Mouse (Mus musculus): Measurements from ENCODE around the gene Mast4. TPM values are rescaled to one million over a fixed set of nuclear protein-coding genes. Genes with fewer than 3 reads are reported as not detected.

Mast4 gene
- polyA plus RNA-seq, 1 experiment, result 0.04 TPM

GRCm38 (mm10) chr13:103014631-103015030 lies 319.7 kb downstream of the Mast4 start:
- no peaks in the 10 kb centered on the region for H3K36me3 ChIP-seq (ENCODE audit: control insufficient read depth)
- no peaks in the 10 kb centered on the region for H3K4me1 ChIP-seq (ENCODE audit: control insufficient read depth)
- H3K27me3 ChIP-seq (ENCODE audit: control insufficient read depth), result no peaks in the 10 kb centered on the region
- no peak for TF ChIP-seq TAL1 (IDR thresholded peaks at IDR 0.05; ENCODE audit: low read length)
- no peak for TF ChIP-seq GATA1 (IDR thresholded peaks at IDR 0.05; ENCODE audit: low read length)
- H3K9me3 ChIP-seq (ENCODE audit: control insufficient read depth, low read length), result no peaks in the 10 kb centered on the region
- no peak overlapping the region for H3K4me3 ChIP-seq (replicated peaks)

DNA sequence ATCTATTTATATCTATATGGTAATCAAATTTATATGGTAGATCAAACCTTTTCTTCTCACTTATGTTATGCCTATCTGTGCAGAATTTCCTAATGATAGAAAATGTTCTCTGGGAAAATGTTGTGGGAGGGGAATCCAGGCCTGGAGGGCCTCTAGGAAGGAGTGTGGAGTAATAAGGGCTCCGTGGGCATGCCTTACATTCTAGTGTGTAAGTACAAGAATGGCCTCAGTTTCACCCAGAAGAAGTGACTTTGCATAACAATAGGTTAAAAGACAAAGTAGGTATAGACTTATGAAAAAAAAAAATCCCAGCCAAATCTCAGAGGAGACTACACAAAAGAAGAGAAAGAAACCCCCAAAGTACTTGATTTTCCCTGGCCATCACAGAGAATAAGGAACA lies 320.1 kb downstream of the Mast4 start:
- TF ChIP-seq TAL1 (IDR thresholded peaks at IDR 0.05; ENCODE audit: low read length) (no peak), GATA1 (IDR thresholded peaks at IDR 0.05; ENCODE audit: low read length) (no peak)
- no peak overlapping the region for H3K4me3 ChIP-seq (replicated peaks)
- H3K27me3 ChIP-seq (ENCODE audit: control insufficient read depth), result no peaks in the 10 kb centered on the region
- no peaks in the 10 kb centered on the region for H3K4me1 ChIP-seq (ENCODE audit: control insufficient read depth)
- H3K36me3 ChIP-seq (ENCODE audit: control insufficient read depth), result no peaks in the 10 kb centered on the region
- H3K9me3 ChIP-seq (ENCODE audit: control insufficient read depth, low read length), result no peaks in the 10 kb centered on the region

DNA sequence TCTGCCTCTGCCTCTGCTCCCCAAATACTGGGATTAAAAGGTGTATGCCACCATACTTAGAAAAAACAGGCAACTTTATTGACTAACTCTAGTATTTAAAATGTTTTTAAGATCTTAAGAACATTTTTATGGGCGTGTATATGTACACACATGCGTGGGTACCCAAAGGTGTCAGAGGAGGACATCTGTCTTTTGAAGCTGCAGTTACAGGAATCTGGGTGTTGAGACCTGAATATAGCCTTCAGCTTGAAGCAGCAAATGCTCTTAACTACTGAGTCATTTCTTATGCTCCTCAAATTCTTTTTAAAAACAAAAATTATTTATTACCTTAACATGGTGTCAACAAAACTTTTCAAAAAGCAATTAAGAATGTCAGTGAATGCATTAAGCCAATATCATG lies 329.1 kb downstream of the Mast4 start:
- H3K27me3 ChIP-seq (ENCODE audit: control insufficient read depth), result no peaks in the 10 kb centered on the region

DNA sequence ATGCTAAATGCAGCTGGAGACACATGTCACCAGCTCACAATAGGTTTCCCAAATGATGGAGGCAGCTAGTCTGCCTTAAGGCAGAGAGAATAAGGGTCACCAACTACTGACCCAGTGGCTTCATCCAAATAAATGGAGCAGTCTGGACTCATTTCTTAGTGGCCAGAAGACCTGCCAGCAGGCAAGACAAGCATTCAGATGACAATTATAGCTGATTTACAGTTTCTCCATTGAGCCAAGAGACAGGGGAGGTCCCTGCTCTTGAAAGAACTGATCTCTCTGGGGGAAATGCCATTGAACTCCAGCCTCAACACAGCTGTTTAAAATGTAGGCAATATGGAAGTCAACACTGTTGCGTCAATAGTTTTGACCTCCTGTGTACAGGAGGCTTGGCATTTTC lies 332.5 kb downstream of the Mast4 start:
- no peak for TF ChIP-seq GATA1 (IDR thresholded peaks at IDR 0.05; ENCODE audit: low read length)
- TF ChIP-seq TAL1 (IDR thresholded peaks at IDR 0.05; ENCODE audit: low read length), result no peak
- no peaks in the 10 kb centered on the region for H3K36me3 ChIP-seq (ENCODE audit: control insufficient read depth)
- no peaks in the 10 kb centered on the region for H3K4me1 ChIP-seq (ENCODE audit: control insufficient read depth)
- H3K27me3 ChIP-seq (ENCODE audit: control insufficient read depth), result no peaks in the 10 kb centered on the region
- no peak overlapping the region for H3K4me3 ChIP-seq (replicated peaks)
- no peaks in the 10 kb centered on the region for H3K9me3 ChIP-seq (ENCODE audit: control insufficient read depth, low read length)

More for the DNA sequence above, 329.1 kb downstream of the Mast4 start:
- Histone ChIP-seq H3K4me3 (replicated peaks) (no peak overlapping the region), H3K9me3 (ENCODE audit: control insufficient read depth, low read length) (no peaks in the 10 kb centered on the region), H3K4me1 (ENCODE audit: control insufficient read depth) (no peaks in the 10 kb centered on the region), H3K36me3 (ENCODE audit: control insufficient read depth) (no peaks in the 10 kb centered on the region)
- no peak for TF ChIP-seq GATA1 (IDR thresholded peaks at IDR 0.05; ENCODE audit: low read length)
- no peak for TF ChIP-seq TAL1 (IDR thresholded peaks at IDR 0.05; ENCODE audit: low read length)

DNA sequence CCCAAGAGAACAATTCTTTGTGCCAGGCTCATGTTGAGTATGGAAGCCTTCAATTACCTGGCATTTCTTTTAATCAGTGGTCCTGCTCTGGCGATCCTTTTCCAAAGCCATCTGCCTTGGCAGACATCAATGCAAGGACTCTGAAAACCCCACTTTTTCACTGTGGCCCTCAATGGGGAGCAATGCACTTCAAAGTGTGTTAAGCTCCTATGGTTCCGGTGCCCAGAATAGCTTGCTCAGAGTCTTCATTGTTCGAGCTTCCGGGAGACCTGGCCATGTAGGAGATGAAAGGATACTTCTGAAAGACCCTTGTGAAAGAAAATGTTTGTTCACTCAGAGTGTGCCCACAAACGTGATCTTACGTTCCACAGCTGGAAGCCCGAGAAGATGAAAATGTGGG lies 333.4 kb downstream of the Mast4 start:
- no peaks in the 10 kb centered on the region for H3K9me3 ChIP-seq (ENCODE audit: control insufficient read depth, low read length)
- no peaks in the 10 kb centered on the region for H3K36me3 ChIP-seq (ENCODE audit: control insufficient read depth)
- H3K4me1 ChIP-seq (ENCODE audit: control insufficient read depth), result no peaks in the 10 kb centered on the region
- TF ChIP-seq GATA1 (IDR thresholded peaks at IDR 0.05; ENCODE audit: low read length), result no peak
- no peak overlapping the region for H3K4me3 ChIP-seq (replicated peaks)
- H3K27me3 ChIP-seq (ENCODE audit: control insufficient read depth), result no peaks in the 10 kb centered on the region

DNA sequence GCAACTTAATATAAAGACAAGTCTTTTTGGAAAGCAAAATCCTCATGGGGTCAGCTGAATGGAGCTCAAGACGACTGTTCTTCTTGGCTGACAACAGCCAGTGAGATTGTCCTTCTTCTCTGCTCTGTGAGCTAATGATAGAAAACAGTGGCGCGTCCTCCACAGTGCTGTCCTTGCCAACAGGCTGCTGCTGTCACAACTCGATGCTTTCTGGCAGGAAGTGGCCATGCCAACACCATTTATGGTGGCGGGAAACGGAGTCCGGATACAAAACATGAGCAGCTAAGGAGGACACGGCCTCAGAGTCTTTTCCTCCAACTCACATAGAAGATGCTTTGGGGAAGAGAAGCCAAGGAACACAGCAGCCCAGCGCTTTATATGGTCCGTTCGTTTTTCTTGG lies 340.2 kb downstream of the Mast4 start:
- H3K4me1 ChIP-seq (ENCODE audit: control insufficient read depth), result no peaks in the 10 kb centered on the region
- H3K4me3 ChIP-seq (replicated peaks), result no peak overlapping the region
- no peaks in the 10 kb centered on the region for H3K9me3 ChIP-seq (ENCODE audit: control insufficient read depth, low read length)
- no peaks in the 10 kb centered on the region for H3K27me3 ChIP-seq (ENCODE audit: control insufficient read depth)
- TF ChIP-seq GATA1 (IDR thresholded peaks at IDR 0.05; ENCODE audit: low read length), result no peak
- TF ChIP-seq TAL1 (IDR thresholded peaks at IDR 0.05; ENCODE audit: low read length), result no peak
- no peaks in the 10 kb centered on the region for H3K36me3 ChIP-seq (ENCODE audit: control insufficient read depth)

DNA sequence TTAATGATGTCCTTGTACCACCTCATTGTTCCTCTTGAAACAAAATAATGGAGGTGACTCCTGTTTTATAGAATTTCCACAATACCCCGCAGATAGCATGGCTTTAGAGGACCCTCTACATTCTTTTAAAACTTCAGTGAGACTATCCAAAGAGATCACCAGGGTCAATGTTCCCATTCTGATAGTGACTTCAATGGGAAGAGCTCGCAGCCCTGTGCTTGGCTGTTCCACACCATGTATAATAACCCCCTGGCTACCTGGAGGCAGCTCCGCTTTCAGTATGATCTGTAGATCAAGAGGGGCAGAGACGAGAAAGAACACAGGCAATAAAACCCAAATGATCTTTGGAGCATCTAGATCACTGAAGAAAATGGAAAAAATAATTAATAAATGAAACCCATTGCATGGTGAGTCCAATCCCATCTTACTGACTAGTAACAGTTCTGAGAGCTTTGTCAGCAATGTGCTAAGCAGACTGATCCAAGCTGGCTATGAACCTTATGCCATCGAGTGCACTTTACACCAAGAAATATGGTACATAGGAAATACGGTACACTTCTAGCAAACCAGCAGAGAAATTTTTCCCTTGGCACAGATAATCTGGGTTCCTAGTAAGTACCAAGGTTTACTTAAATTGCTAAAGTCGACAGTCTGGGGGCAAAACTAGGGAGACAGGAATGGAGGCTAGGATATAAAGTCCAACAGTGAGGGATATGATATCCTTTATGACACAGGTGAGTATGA lies 341.4 kb downstream of the Mast4 start:
- H3K9me3 ChIP-seq (ENCODE audit: control insufficient read depth, low read length), result no peaks in the 10 kb centered on the region
- H3K4me3 ChIP-seq (replicated peaks), result no peak overlapping the region
- TF ChIP-seq TAL1 (IDR thresholded peaks at IDR 0.05; ENCODE audit: low read length) (no peak), GATA1 (IDR thresholded peaks at IDR 0.05; ENCODE audit: low read length) (no peak)
- H3K36me3 ChIP-seq (ENCODE audit: control insufficient read depth), result no peaks in the 10 kb centered on the region
- no peaks in the 10 kb centered on the region for H3K4me1 ChIP-seq (ENCODE audit: control insufficient read depth)
- H3K27me3 ChIP-seq (ENCODE audit: control insufficient read depth), result no peaks in the 10 kb centered on the region

- TF ChIP-seq GATA1 (IDR thresholded peaks at IDR 0.05; ENCODE audit: low read length) (no peak), TAL1 (IDR thresholded peaks at IDR 0.05; ENCODE audit: low read length) (no peak)
- H3K4me3 ChIP-seq (replicated peaks), result no peak overlapping the region
- H3K27me3 ChIP-seq (ENCODE audit: control insufficient read depth), result no peaks in the 10 kb centered on the region
- H3K4me1 ChIP-seq (ENCODE audit: control insufficient read depth), result no peaks in the 10 kb centered on the region
- H3K9me3 ChIP-seq (ENCODE audit: control insufficient read depth, low read length), result no peaks in the 10 kb centered on the region
- no peaks in the 10 kb centered on the region for H3K36me3 ChIP-seq (ENCODE audit: control insufficient read depth)
Observed at GRCm38 (mm10) chr13:102991928-102992327, 342.4 kb downstream of the Mast4 start.

GRCm38 (mm10) chr13:102991196-102991595 lies 343.1 kb downstream of the Mast4 start:
- no peaks in the 10 kb centered on the region for H3K36me3 ChIP-seq (ENCODE audit: control insufficient read depth)
- no peaks in the 10 kb centered on the region for H3K4me1 ChIP-seq (ENCODE audit: control insufficient read depth)
- H3K9me3 ChIP-seq (ENCODE audit: control insufficient read depth, low read length), result no peaks in the 10 kb centered on the region
- no peak for TF ChIP-seq GATA1 (IDR thresholded peaks at IDR 0.05; ENCODE audit: low read length)
- TF ChIP-seq TAL1 (IDR thresholded peaks at IDR 0.05; ENCODE audit: low read length), result no peak
- H3K27me3 ChIP-seq (ENCODE audit: control insufficient read depth), result no peaks in the 10 kb centered on the region
- H3K4me3 ChIP-seq (replicated peaks), result no peak overlapping the region

DNA sequence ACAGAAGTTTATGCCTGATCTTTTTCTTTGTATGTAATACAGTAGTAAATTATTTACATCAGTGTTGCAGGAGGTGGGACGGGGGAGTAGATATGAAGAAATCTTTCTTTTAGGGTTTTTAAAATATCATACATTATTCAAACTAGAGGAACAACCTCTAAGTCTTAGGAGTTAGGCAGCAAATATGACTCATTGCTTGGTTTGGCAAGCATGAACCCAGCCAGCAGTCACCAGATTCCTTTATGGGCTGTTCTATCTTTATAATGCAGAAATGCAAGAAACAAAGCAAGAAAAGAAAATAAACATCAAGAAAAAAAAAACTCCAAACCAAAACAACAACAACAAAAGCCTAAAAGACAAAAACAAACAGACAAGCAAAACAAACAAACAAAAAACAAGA lies 344.2 kb downstream of the Mast4 start:
- Histone ChIP-seq H3K9me3 (ENCODE audit: control insufficient read depth, low read length) (no peaks in the 10 kb centered on the region), H3K4me3 (replicated peaks) (no peak overlapping the region), H3K4me1 (ENCODE audit: control insufficient read depth) (no peaks in the 10 kb centered on the region), H3K27me3 (ENCODE audit: control insufficient read depth) (no peaks in the 10 kb centered on the region), H3K36me3 (ENCODE audit: control insufficient read depth) (no peaks in the 10 kb centered on the region)
- no peak for TF ChIP-seq TAL1 (IDR thresholded peaks at IDR 0.05; ENCODE audit: low read length)
- TF ChIP-seq GATA1 (IDR thresholded peaks at IDR 0.05; ENCODE audit: low read length), result no peak

Data from erythroblast, embryonic 14.5 days (primary cell).